Mouse (Mus musculus) layer of hippocampus, adult 2 months (tissue): ENCODE measurements around the gene Lag3. TPM values are rescaled to one million over a fixed set of nuclear protein-coding genes. Genes with fewer than 3 reads are reported as not detected.

Experiments used
- DNase-seq, 2 experiments: peaks; one replicate each; pipeline ENCODE4 v3.0.0; 2022; ENCODE audit warnings: low spot score in 2 of 2
- H3K27ac ChIP-seq: fragments of 200-600 bp; 2 replicates; pipeline ENCODE4 v1.8.1; 2022
- H3K4me3 ChIP-seq: fragments of 200-600 bp; 2 replicates; pipeline ENCODE4 v1.8.1; 2022; ENCODE audit warnings: mild to moderate bottlenecking
- CTCF ChIP-seq: fragments of 200-600 bp; conservative IDR thresholded peaks from 2 replicates; pipeline ENCODE4 v1.8.1; 2022; ENCODE audit warnings: antibody characterized with exemption, mild to moderate bottlenecking, moderate library complexity
- long read RNA-seq, 2 experiments: library from polyadenylated mRNA; stranded (forward); transcript quantifications; one replicate each; pipeline ENCODE4 v2.0.0; 2021; ENCODE audit warnings: borderline mapping rate in 2 of 2
- total RNA-seq, 2 experiments: library from RNA; stranded (reverse); gene quantifications; 2 replicates each; pipeline ENCODE4 v1.2.3; 2021

Gene Lag3
- total RNA-seq: 1 to 10 TPM; 1.3 to 1.7 TPM
- long read RNA-seq, experiment 1, partial matches to known transcripts: 0 of 2 reads
- long read RNA-seq, experiment 1, other reads (novel, unspliced or antisense): 0 of 2 reads
- long read RNA-seq, experiment 2, partial matches to known transcripts: 0 of 1 reads
- long read RNA-seq, experiment 2, other reads (novel, unspliced or antisense): 0 of 1 reads

GRCm38 (mm10) chr6:124911533-124912218 is at the start of gene Lag3:
Lag3 (minus strand) TSS chr6:124911705.
- TF ChIP-seq CTCF: no peak
- DNase-seq: no peak
- Histone ChIP-seq H3K4me3 (no peak within 1 kb of the TSS), H3K27ac (no peak within 1 kb of the TSS)

DNA sequence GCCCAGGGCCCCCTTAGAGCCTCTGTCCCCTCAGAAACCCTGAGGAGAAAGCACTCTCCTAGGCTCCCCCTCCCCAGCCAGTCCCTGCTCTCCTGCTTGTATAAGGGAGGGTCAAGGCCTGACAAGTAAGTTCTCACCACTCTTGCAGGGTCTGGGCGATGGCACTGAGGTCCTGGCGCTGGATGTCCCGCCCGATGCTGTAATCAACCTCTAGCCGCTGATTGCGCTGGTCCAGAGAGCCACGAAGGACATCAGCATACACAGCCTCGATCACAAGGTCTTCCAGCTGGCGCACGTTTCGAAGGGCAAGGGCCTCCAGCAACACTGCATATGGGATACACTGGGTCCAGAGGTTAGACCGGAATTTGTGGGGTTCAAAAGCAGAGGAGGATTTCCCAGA is 49.5 kb upstream of the Lag3 start:
- TF ChIP-seq CTCF: no peak
- H3K27ac ChIP-seq: no peak overlapping the region
- H3K4me3 ChIP-seq: no peak overlapping the region
- DNase-seq: no peak

DNA sequence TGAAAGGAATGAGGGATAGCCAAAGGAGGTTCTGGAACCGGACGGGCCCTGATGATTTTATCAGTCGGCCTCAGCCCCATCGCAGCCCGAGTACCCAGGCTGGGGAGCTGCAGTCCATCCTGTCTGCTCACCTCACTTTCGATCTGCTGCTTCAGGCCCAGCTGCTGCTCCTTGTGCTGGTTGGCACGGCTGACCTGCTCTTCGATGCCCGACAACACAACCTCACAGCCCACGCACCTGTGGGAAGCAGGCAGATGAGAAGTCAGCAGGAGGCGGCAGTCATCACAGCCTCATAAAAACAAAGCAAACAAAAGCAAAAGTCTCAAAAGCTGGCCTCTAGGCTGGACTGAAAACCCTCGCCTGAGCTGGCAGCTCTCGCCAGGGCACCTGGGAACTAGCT is 48.5 kb upstream of the Lag3 start:
- DNase-seq: no peak
- Histone ChIP-seq H3K27ac (no peak overlapping the region), H3K4me3 (no peak overlapping the region)
- TF ChIP-seq CTCF: no peak

DNA sequence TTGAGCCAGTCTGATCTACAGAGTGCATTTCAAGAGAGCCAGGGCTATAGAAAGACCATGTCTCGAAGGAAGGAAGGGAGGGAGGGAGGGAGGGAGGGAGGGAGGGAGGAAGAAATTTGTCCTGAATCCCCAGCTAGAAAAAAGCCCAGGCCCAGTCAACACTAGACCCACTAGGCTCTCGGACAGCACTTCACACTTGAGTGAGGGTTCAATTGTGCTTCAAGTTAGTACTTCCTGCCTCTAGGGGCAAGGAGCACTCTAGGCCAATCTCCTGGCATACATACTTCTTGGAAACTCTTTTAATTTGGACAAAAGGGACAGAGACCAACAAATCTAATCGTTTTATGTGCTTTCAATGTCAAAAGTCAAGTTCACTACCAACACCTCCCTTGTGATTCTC is 46.6 kb upstream of the Lag3 start:
- TF ChIP-seq CTCF: no peak
- Histone ChIP-seq H3K4me3 (no peak overlapping the region), H3K27ac (no peak overlapping the region)
- no peak for DNase-seq

GRCm38 (mm10) chr6:124955212-124955611 is 43.7 kb upstream of the Lag3 start:
- TF ChIP-seq CTCF: no peak
- no peak overlapping the region for H3K27ac ChIP-seq
- no peak for DNase-seq
- H3K4me3 ChIP-seq: no peak overlapping the region

DNA sequence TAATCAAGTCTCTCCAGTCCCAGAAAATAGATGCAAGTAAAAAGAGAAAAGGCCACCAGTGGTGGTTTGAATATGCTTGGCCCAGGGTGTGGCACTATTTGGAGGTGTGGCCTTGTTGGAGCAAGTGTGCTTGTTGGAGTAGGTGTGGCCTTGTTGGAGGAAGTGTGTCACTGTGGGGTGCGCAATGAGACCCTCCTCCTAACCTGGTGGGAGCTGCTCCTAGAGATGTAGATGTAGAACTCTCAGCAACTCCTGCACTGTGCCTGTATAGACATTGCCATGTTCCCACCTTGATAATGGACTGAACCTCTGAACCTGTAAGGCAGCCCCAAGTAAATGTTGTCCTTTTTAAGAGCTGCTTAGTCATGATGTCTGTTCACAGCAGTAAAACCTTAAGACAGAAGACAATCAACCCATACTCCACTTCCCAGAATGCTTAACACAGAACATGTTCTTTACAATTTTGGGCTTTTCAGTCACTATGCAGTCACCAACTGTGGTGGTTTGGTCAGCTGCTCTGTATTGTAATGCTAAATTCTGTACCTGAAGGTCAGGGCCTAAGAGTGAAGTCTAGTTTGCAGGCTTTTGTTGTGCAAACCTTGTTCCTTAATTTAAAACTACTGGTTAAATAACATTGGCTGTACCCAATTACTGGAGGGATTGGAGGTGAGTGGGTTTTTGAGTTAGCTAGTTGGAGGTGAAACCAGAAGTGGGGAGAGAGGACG is 42.6 kb upstream of the Lag3 start:
- no peak overlapping the region for H3K27ac ChIP-seq
- no peak for DNase-seq
- H3K4me3 ChIP-seq: no peak overlapping the region
- no peak for TF ChIP-seq CTCF

DNA sequence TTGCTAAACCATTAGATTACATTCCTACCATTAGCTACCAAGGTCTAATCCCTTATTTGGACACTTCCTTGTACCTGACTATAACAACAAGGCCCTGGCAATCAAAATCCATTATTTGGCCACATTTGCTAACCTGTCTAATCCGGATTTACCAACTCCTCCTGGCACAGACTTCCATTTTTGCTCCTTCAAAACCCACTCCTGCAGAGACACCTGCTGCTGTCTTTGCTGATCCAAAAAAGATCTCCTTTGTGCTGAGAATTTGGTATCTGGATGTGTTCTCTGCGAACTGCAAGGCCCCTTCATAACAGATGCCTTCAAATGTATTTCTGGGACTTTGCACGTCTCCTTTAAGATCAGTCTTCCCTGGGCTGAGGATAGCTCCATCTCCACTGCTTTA is 32.0 kb upstream of the Lag3 start:
- DNase-seq: no peak
- Histone ChIP-seq H3K27ac (no peak overlapping the region), H3K4me3 (no peak overlapping the region)
- TF ChIP-seq CTCF: no peak

- TF ChIP-seq CTCF: no peak
- Histone ChIP-seq H3K27ac (no peak overlapping the region), H3K4me3 (no peak overlapping the region)
- no peak for DNase-seq
These were observed 30.2 kb upstream of the Lag3 start for GRCm38 (mm10) chr6:124941679-124942078.

- no peak for TF ChIP-seq CTCF
- H3K4me3 ChIP-seq: no peak overlapping the region
- H3K27ac ChIP-seq: no peak overlapping the region
- DNase-seq: no peak
These were observed 27.0 kb upstream of the Lag3 start for GRCm38 (mm10) chr6:124938554-124938953.

DNA sequence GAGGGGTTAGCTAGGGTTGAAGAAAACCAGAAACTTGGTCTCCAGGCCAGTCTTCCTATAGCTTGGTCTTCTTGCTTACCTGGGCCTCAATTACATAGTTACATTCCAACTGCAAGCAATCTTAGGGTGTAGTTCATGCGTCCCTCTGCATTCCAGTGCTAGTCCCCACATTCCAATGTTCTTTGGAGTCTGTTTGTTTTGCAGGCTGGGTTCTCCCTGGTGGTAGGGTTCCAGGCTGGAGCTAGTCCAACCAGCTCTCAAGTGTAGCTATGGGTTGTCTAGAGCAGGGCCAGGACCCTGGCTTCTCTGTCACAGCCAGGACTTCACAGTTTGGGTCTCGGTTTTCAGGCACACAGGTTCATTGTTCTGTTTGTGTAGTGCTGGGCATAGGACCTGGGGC is 26.0 kb upstream of the Lag3 start:
- Histone ChIP-seq H3K27ac (peak overlapping the region; percentile 39), H3K4me3 (no peak overlapping the region)
- TF ChIP-seq CTCF: no peak
- DNase-seq: no peak

GRCm38 (mm10) chr6:124936681-124937080 is 25.2 kb upstream of the Lag3 start:
- no peak for DNase-seq
- no peak for TF ChIP-seq CTCF
- no peak overlapping the region for H3K4me3 ChIP-seq
- H3K27ac ChIP-seq: peak overlapping the region; percentile 39; the same call in 1 of the 2 replicates

DNA sequence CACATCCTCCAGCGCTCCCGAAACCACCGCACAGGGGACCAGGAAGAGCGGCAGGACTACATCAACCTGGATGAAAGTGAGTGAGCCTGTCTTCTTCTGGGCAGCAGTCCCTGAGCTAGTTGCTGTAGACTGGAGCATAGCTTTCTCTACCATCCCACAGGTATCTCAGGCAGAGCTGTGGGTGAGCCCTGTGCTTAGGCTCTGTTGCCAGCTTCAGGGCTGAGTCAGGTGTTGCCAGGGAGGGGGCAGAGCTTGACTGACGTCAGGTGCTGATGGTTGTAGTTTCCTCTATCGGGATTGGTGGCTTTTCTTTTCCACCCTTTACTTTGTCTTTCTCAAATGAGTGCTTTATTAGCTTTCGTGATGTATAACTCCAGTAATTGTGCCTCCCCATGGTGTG is 23.2 kb upstream of the Lag3 start:
- no peak overlapping the region for H3K4me3 ChIP-seq
- H3K27ac ChIP-seq: no peak overlapping the region
- DNase-seq: no peak
- no peak for TF ChIP-seq CTCF

DNA sequence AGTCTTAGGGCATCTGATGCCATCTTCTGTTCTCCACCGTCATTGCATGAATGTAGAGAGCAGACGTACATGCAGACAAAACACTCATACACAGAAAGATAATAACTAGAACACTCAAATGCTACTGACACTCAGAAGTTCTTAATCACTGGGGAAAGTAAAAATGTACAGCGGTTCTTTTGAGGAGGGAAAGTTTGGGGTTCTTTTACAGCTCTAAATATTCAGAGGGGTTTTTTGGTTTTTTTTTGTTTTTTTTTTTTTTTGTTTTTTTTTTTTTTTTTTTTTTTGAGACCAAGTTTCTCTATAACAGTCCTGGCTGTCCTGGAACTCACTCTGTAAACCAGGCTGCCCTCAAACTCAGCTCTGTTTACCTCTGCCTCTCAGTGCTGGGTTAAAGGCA is 21.6 kb upstream of the Lag3 start:
- DNase-seq: no peak
- H3K4me3 ChIP-seq: no peak overlapping the region; the same call in 1 of the 2 replicates
- H3K27ac ChIP-seq: no peak overlapping the region
- peak; percentile 27 for TF ChIP-seq CTCF

GRCm38 (mm10) chr6:124932314-124932695 is 20.8 kb upstream of the Lag3 start:
- no peak for TF ChIP-seq CTCF
- peak overlapping the region; percentile 99 for H3K27ac ChIP-seq

More at GRCm38 (mm10) chr6:124932314-124932695, 20.8 kb upstream of the Lag3 start:
- DNase-seq: no peak
- H3K4me3 ChIP-seq: peak overlapping the region; percentile 98
